Mouse (Mus musculus) ES-Bruce4 (cell line): ENCODE results near the gene Snrpb. TPM values are rescaled to one million over a fixed set of nuclear protein-coding genes. Genes with fewer than 3 reads are reported as not detected.

Experiments used
- H3K27ac ChIP-seq: 2 replicates; pipeline ENCODE4 v1.5.1; 2012; ENCODE audit warnings: low read length, inconsistent platforms; ENCODE audit not compliant: insufficient read depth
- H3K27me3 ChIP-seq: 2 replicates; pipeline ENCODE4 v1.6.1; 2012; ENCODE audit warnings: mild to moderate bottlenecking, low read length, inconsistent platforms; ENCODE audit not compliant: control insufficient read depth, poor library complexity, insufficient read depth, severe bottlenecking
- H3K36me3 ChIP-seq: 2 replicates; pipeline ENCODE4 v1.6.1; 2012; ENCODE audit warnings: inconsistent platforms, mild to moderate bottlenecking, low read length, moderate library complexity; ENCODE audit not compliant: control insufficient read depth, poor library complexity, insufficient read depth, severe bottlenecking
- H3K4me1 ChIP-seq: one replicate; pipeline ENCODE4 v1.8.1; 2011; ENCODE audit warnings: low read length; ENCODE audit not compliant: control insufficient read depth, insufficient read depth
- H3K4me3 ChIP-seq: 2 replicates; pipeline ENCODE4 v1.5.1; 2011; ENCODE audit warnings: low read depth, mild to moderate bottlenecking, low read length
- H3K9ac ChIP-seq: 2 replicates; pipeline ENCODE4 v1.6.1; 2012; ENCODE audit warnings: low read depth, mild to moderate bottlenecking, inconsistent platforms; ENCODE audit not compliant: poor library complexity, severe bottlenecking
- H3K9me3 ChIP-seq: replicated peaks from 2 replicates; pipeline ENCODE4 v1.6.1; 2012; ENCODE audit warnings: mild to moderate bottlenecking, low read length, inconsistent platforms; ENCODE audit not compliant: control insufficient read depth, poor library complexity, insufficient read depth, severe bottlenecking
- CTCF ChIP-seq: IDR thresholded peaks from one replicate; pipeline ENCODE4 v1.8.1; 2011; ENCODE audit warnings: low read depth, low read length
- EP300 ChIP-seq: IDR thresholded peaks from 2 replicates; pipeline ENCODE4 v1.6.1; 2011; ENCODE audit warnings: low read depth, low read length; ENCODE audit not compliant: insufficient read depth
- POLR2A ChIP-seq: IDR thresholded peaks from one replicate; pipeline ENCODE4 v1.8.1; 2011; ENCODE audit warnings: low read length; ENCODE audit not compliant: insufficient read depth
- polyA plus RNA-seq: library from polyadenylated mRNA; stranded (reverse); fragments of >200 nt; gene quantifications from 2 replicates; pipeline ENCODE4 v1.2.4, GENCODE M21; 2011; ENCODE audit warnings: low read depth; ENCODE audit not compliant: missing spikeins, insufficient read depth, insufficient read length

The Snrpb gene
- polyA plus RNA-seq = 244 and 254 TPM in 2 replicates

GRCm38 (mm10) chr2:130178706-130179506 lies at the start of gene Snrpb:
TSS of gene Snrpb (minus strand) at chr2:130179403.
- peak within 1 kb of the TSS; percentile 99 for H3K4me3 ChIP-seq
- H3K9me3 ChIP-seq = no peaks in the 10 kb centered on the region
- H3K9ac ChIP-seq = peak within 1 kb of the TSS; percentile 95
- peak; percentile 32 for TF ChIP-seq POLR2A
- no peak for TF ChIP-seq CTCF
- H3K27me3 ChIP-seq = no peaks in the 10 kb centered on the region
- peak within 1 kb of the TSS; percentile 22 for H3K27ac ChIP-seq
- H3K36me3 ChIP-seq = peaks cover 30% of the 10 kb centered on the region
- H3K4me1 ChIP-seq = peaks cover 1% of the 10 kb centered on the region

GRCm38 (mm10) chr2:130211581-130211980 lies 32.4 kb upstream of the Snrpb start:
- Histone ChIP-seq H3K4me3 (no peak overlapping the region), H3K36me3 (no peaks in the 10 kb centered on the region), H3K27ac (no peak overlapping the region), H3K9me3 (no peaks in the 10 kb centered on the region), H3K4me1 (no peaks in the 10 kb centered on the region), H3K9ac (no peak overlapping the region), H3K27me3 (no peaks in the 10 kb centered on the region)
- no peak for TF ChIP-seq POLR2A
- no peak for TF ChIP-seq CTCF
- TF ChIP-seq EP300 = no peak

DNA sequence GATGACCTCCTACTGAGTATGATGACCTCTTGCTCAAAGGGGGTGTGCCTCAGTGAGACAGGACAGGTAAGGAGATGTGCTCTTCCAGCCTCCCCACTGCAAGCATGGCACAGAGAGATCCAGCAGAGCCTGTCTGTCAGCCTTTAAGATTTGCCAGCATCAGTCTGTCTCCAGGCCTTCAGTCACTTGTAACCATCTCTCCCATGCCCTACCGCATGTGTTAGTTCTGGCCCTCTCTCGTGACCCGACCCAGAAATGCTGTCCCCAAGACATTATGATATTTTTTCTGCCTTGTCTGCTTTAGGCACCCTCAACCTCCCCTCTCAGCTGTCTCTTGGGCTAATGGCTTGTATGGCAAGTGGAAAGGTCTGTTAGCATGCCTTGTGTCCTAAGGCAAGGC lies 30.4 kb upstream of the Snrpb start:
- no peak for TF ChIP-seq CTCF
- TF ChIP-seq POLR2A = no peak
- TF ChIP-seq EP300 = no peak
- Histone ChIP-seq H3K36me3 (no peaks in the 10 kb centered on the region), H3K27ac (no peak overlapping the region)

GRCm38 (mm10) chr2:130207996-130208395 lies 28.8 kb upstream of the Snrpb start:
- TF ChIP-seq CTCF (no peak), POLR2A (no peak), EP300 (no peak)
- H3K9ac ChIP-seq = no peak overlapping the region
- H3K27me3 ChIP-seq = no peaks in the 10 kb centered on the region
- H3K36me3 ChIP-seq = no peaks in the 10 kb centered on the region
- no peak overlapping the region for H3K27ac ChIP-seq
- no peaks in the 10 kb centered on the region for H3K4me1 ChIP-seq
- no peaks in the 10 kb centered on the region for H3K9me3 ChIP-seq
- H3K4me3 ChIP-seq = no peak overlapping the region

More for the DNA sequence above, 30.4 kb upstream of the Snrpb start:
- Histone ChIP-seq H3K9me3 (no peaks in the 10 kb centered on the region), H3K27me3 (no peaks in the 10 kb centered on the region), H3K4me1 (no peaks in the 10 kb centered on the region), H3K4me3 (no peak overlapping the region), H3K9ac (no peak overlapping the region)

- no peak overlapping the region for H3K27ac ChIP-seq
- no peaks in the 10 kb centered on the region for H3K9me3 ChIP-seq
- no peaks in the 10 kb centered on the region for H3K4me1 ChIP-seq
- H3K27me3 ChIP-seq = no peaks in the 10 kb centered on the region
- H3K9ac ChIP-seq = no peak overlapping the region
- no peaks in the 10 kb centered on the region for H3K36me3 ChIP-seq
- TF ChIP-seq POLR2A (no peak), CTCF (no peak), EP300 (no peak)
- no peak overlapping the region for H3K4me3 ChIP-seq
Observed at GRCm38 (mm10) chr2:130207376-130207775, 28.2 kb upstream of the Snrpb start.

- Histone ChIP-seq H3K4me1 (no peaks in the 10 kb centered on the region), H3K27me3 (no peaks in the 10 kb centered on the region), H3K36me3 (no peaks in the 10 kb centered on the region), H3K27ac (no peak overlapping the region), H3K4me3 (no peak overlapping the region), H3K9me3 (no peaks in the 10 kb centered on the region), H3K9ac (no peak overlapping the region)
- TF ChIP-seq EP300 (no peak), POLR2A (no peak), CTCF (no peak)
Observed at GRCm38 (mm10) chr2:130200961-130201360, 21.8 kb upstream of the Snrpb start.
